Mouse (Mus musculus) erythroblast, embryonic 14.5 days (primary cell): ENCODE measurements around the gene Fbp1. TPM values are rescaled to one million over a fixed set of nuclear protein-coding genes. Genes with fewer than 3 reads are reported as not detected.

Experiments used
- H3K27me3 ChIP-seq: 2 replicates; pipeline ENCODE4 v1.6.1; 2012; ENCODE audit warnings: inconsistent platforms; ENCODE audit not compliant: control insufficient read depth
- H3K36me3 ChIP-seq: 2 replicates; pipeline ENCODE4 v1.6.1; 2012; ENCODE audit warnings: mild to moderate bottlenecking, inconsistent platforms; ENCODE audit not compliant: control insufficient read depth
- H3K4me1 ChIP-seq: 2 replicates; pipeline ENCODE4 v1.6.1; 2012; ENCODE audit warnings: inconsistent platforms; ENCODE audit not compliant: control insufficient read depth
- H3K4me3 ChIP-seq: replicated peaks from 2 replicates; pipeline ENCODE3; 2012; ENCODE audit warnings: moderate library complexity, mild to moderate bottlenecking, inconsistent platforms
- H3K9me3 ChIP-seq: 2 replicates; pipeline ENCODE4 v1.6.1; 2012; ENCODE audit warnings: low read length, inconsistent platforms, mixed read lengths; ENCODE audit not compliant: control insufficient read depth
- GATA1 ChIP-seq: IDR thresholded peaks from 2 replicates; pipeline ENCODE4 v1.6.1; 2012; ENCODE audit warnings: low read length, inconsistent platforms, mixed read lengths
- TAL1 ChIP-seq: IDR thresholded peaks from 3 replicates; pipeline ENCODE4 v1.6.1; 2012; ENCODE audit warnings: low read length, inconsistent platforms, mixed read lengths
- polyA plus RNA-seq: library from polyadenylated mRNA; stranded (reverse); fragments of >175 nt; gene quantifications from 2 replicates; pipeline ENCODE4 v1.2.3, GENCODE M21; 2012

Gene Fbp1
- polyA plus RNA-seq, 1 experiment = not detected

GRCm38 (mm10) chr13:62893044-62893842 is 5.2 kb upstream of the Fbp1 start:
- Histone ChIP-seq H3K9me3 (no peaks in the 10 kb centered on the region), H3K36me3 (no peaks in the 10 kb centered on the region), H3K27me3 (peaks cover 19% of the 10 kb centered on the region), H3K4me3 (no peak overlapping the region), H3K4me1 (no peaks in the 10 kb centered on the region)
- TF ChIP-seq TAL1 (no peak), GATA1 (no peak)

DNA sequence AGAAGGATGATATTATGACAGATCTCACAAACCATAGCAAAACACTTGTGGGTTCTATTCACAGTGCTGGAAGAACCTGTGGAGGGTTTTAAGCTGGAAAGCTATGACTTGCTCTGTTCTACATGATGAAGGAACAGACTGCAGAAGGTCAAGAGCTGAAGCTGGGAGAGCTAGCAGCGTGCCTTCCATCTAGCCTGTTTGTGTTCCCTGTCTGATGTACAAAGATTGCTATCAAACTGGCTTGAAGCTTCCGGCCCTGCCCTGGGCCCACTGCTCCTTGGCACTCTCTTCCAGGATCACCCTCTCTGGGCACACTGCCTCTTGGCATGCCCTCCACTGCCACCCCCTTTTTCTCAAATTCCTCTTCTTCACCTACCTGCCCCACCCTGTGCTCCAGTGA is 1.2 kb upstream of the Fbp1 start:
- Histone ChIP-seq H3K9me3 (no peaks in the 10 kb centered on the region), H3K4me3 (no peak overlapping the region), H3K36me3 (no peaks in the 10 kb centered on the region), H3K27me3 (peaks cover 35% of the 10 kb centered on the region), H3K4me1 (no peaks in the 10 kb centered on the region)
- TF ChIP-seq GATA1 (no peak), TAL1 (no peak)

- Histone ChIP-seq H3K36me3 (no peaks in the 10 kb centered on the region), H3K27me3 (peaks cover 29% of the 10 kb centered on the region)
Observed at GRCm38 (mm10) chr13:62884536-62884935, 3.5 kb downstream of the Fbp1 start.

DNA sequence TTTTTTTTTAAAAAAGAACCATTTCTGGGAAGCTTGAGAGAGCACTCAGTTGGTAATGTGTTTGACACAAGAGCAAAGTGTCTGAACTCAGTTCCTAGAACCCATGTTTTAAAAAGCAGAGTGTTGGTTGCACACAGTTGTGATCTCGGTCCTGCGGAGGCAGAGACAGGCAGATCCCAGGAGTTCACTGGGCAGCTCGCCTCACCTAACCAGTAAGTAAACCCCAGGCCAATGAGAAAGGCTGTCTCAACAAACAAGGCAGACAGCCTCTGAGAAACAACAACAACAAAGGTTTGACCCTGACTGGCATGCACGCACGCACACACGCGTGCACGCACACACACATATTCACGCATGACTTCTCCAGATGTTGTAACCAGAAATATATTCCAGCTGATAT is 4.2 kb downstream of the Fbp1 start:
- H3K36me3 ChIP-seq = no peaks in the 10 kb centered on the region
- H3K9me3 ChIP-seq = no peaks in the 10 kb centered on the region
- H3K4me3 ChIP-seq = no peak overlapping the region
- no peaks in the 10 kb centered on the region for H3K4me1 ChIP-seq
- TF ChIP-seq TAL1 (no peak), GATA1 (no peak)
- peaks cover 23% of the 10 kb centered on the region for H3K27me3 ChIP-seq

More at GRCm38 (mm10) chr13:62884536-62884935, 3.5 kb downstream of the Fbp1 start:
- no peaks in the 10 kb centered on the region for H3K9me3 ChIP-seq
- TF ChIP-seq TAL1 (no peak), GATA1 (no peak)
- H3K4me3 ChIP-seq = no peak overlapping the region
- no peaks in the 10 kb centered on the region for H3K4me1 ChIP-seq

DNA sequence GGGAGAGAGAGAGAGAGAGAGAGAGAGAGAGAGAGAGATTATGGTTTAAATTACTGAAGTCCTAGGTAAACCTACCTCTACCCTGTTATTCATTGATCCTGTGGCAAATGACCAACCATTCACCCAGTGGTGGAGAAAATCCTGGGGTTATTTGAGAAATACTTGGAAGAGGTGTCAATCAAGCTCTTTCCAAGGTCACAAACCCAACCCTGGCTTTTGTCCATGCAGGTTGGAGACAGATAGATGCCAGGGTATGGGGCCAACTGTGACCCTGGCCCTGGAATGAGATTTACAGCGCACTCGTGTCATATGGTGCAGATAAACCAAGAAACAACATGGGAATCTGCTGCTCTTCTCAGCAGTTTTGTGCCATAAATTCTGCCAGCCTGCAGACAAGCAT is 4.6 kb downstream of the Fbp1 start:
- TF ChIP-seq TAL1 (no peak), GATA1 (no peak)
- Histone ChIP-seq H3K36me3 (no peaks in the 10 kb centered on the region), H3K27me3 (peaks cover 18% of the 10 kb centered on the region)

GRCm38 (mm10) chr13:62882856-62883255 is 5.2 kb downstream of the Fbp1 start:
- Histone ChIP-seq H3K4me1 (no peaks in the 10 kb centered on the region), H3K36me3 (no peaks in the 10 kb centered on the region), H3K27me3 (peaks cover 12% of the 10 kb centered on the region), H3K4me3 (no peak overlapping the region), H3K9me3 (no peaks in the 10 kb centered on the region)
- TF ChIP-seq GATA1 (no peak), TAL1 (no peak)

More for the DNA sequence above, 4.6 kb downstream of the Fbp1 start:
- Histone ChIP-seq H3K9me3 (no peaks in the 10 kb centered on the region), H3K4me3 (no peak overlapping the region), H3K4me1 (no peaks in the 10 kb centered on the region)

DNA sequence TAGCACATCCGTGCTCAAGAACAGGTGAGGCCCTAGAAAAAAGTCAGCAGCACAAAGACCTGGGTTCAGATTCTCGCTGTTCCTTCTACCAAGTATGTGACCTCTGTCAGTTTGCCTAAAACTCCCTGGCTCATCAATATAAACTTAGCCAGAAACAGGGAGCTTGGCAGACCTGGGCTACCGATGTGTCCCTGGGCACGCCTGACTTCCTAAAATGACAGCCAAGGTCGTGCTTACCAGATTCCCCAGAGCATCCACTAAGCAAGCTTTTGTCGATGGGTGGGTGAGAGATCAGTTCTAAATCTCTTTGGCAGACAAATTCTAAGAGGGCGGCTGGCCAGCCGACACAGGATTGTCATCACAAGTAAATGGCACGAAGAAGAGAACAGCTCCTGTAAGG is 6.7 kb downstream of the Fbp1 start:
- no peaks in the 10 kb centered on the region for H3K4me1 ChIP-seq
- TF ChIP-seq TAL1 = no peak
- TF ChIP-seq GATA1 = no peak
- H3K9me3 ChIP-seq = no peaks in the 10 kb centered on the region
- H3K27me3 ChIP-seq = no peaks in the 10 kb centered on the region
- no peak overlapping the region for H3K4me3 ChIP-seq
- H3K36me3 ChIP-seq = no peaks in the 10 kb centered on the region

GRCm38 (mm10) chr13:62879831-62880615 is 8.1 kb downstream of the Fbp1 start:
- no peak for TF ChIP-seq GATA1
- TF ChIP-seq TAL1 = no peak
- Histone ChIP-seq H3K4me1 (no peaks in the 10 kb centered on the region), H3K36me3 (no peaks in the 10 kb centered on the region), H3K4me3 (no peak overlapping the region), H3K27me3 (no peaks in the 10 kb centered on the region), H3K9me3 (no peaks in the 10 kb centered on the region)

- Histone ChIP-seq H3K9me3 (no peaks in the 10 kb centered on the region), H3K4me3 (no peak overlapping the region), H3K4me1 (no peaks in the 10 kb centered on the region), H3K27me3 (no peaks in the 10 kb centered on the region), H3K36me3 (no peaks in the 10 kb centered on the region)
- TF ChIP-seq GATA1 = no peak
- TF ChIP-seq TAL1 = no peak
Observed at GRCm38 (mm10) chr13:62879411-62879810, 8.7 kb downstream of the Fbp1 start.
